Comparison of ENCODE assay signal across 8 mouse cellular contexts in the genomic region with DNA sequence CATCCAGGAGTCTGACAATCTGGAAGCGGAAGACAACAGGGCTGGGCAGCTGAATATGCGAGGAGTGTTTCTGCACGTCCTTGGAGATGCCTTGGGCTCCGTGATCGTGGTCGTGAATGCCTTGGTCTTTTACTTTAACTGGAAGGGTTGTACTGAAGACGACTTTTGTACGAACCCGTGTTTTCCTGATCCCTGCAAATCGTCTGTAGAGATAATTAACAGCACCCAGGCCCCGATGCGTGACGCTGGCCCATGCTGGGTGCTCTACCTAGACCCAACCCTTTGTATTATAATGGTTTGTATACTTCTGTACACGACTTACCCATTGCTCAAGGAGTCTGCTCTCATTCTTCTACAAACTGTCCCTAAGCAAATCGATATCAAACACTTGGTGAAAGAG. TPM values are rescaled to one million over a fixed set of nuclear protein-coding genes. Genes with fewer than 3 reads are reported as not detected.
A peak's percentile ranks its signal among the peaks of the same experiment; 100 is the strongest.
DNase-seq lines count a peak whose midpoint lies in the region; ATAC-seq and TF ChIP-seq lines count a peak whose summit lies in the region.

No protein-coding gene starts in this region.

- 91% methylated on average over 15 of the region's 15 CpGs for WGBS in lung, embryonic 15.5 days
- 86% methylated on average over 15 of the region's 15 CpGs for WGBS in kidney, postnatal 0 days
- 91% methylated on average over 15 of the region's 15 CpGs for WGBS in stomach, embryonic 14.5 days

- H3K4me1 ChIP-seq in lung, embryonic 15.5 days = peaks cover 53% of the 10 kb centered on the region
- H3K4me1 ChIP-seq in kidney, postnatal 0 days (replicated peaks; ENCODE audit: insufficient read depth, low read length) = peaks cover 30% of the 10 kb centered on the region
- peaks cover 43% of the 10 kb centered on the region for H3K4me1 ChIP-seq in stomach, embryonic 14.5 days (ENCODE audit: control insufficient read depth, insufficient read depth, low read length)

- no peak overlapping the region for H3K9ac ChIP-seq in lung, embryonic 15.5 days
- H3K9ac ChIP-seq in kidney, postnatal 0 days (ENCODE audit: low read depth, low read length) = no peak overlapping the region
- H3K9ac ChIP-seq in stomach, embryonic 14.5 days (replicated peaks; ENCODE audit: low read depth, low read length) = no peak overlapping the region

- no peaks in the 10 kb centered on the region for H3K9me3 ChIP-seq in lung, embryonic 15.5 days
- H3K9me3 ChIP-seq in kidney, postnatal 0 days (replicated peaks; ENCODE audit: low read length) = no peaks in the 10 kb centered on the region
- H3K9me3 ChIP-seq in stomach, embryonic 14.5 days (ENCODE audit: control insufficient read depth, low read depth, low read length) = no peaks in the 10 kb centered on the region

- no peak overlapping the region for H3K27ac ChIP-seq in lung, embryonic 15.5 days
- no peak overlapping the region for H3K27ac ChIP-seq in kidney, postnatal 0 days
- H3K27ac ChIP-seq in stomach, embryonic 14.5 days (ENCODE audit: low read length) = no peak overlapping the region

- H3K27me3 ChIP-seq in lung, embryonic 15.5 days = no peaks in the 10 kb centered on the region
- no peaks in the 10 kb centered on the region for H3K27me3 ChIP-seq in kidney, postnatal 0 days (ENCODE audit: insufficient read depth, low read length)
- no peaks in the 10 kb centered on the region for H3K27me3 ChIP-seq in stomach, embryonic 14.5 days (ENCODE audit: control insufficient read depth, insufficient read depth, low read length)

- peaks cover 8% of the 10 kb centered on the region for H3K36me3 ChIP-seq in lung, embryonic 15.5 days
- H3K36me3 ChIP-seq in kidney, postnatal 0 days (ENCODE audit: insufficient read depth, low read length) = peaks cover 14% of the 10 kb centered on the region; the same call in 1 of the 2 replicates
- H3K36me3 ChIP-seq in stomach, embryonic 14.5 days (ENCODE audit: control insufficient read depth, insufficient read depth, low read length) = peaks cover 6% of the 10 kb centered on the region; the same call in 1 of the 2 replicates

- ATAC-seq in lung, embryonic 15.5 days (ENCODE audit: borderline replicate concordance, extremely low read depth, low FRiP score, low TSS enrichment) = no peak
- ATAC-seq in kidney, postnatal 0 days (replicated peaks; ENCODE audit: low FRiP score, low read depth) = no peak
- no peak for ATAC-seq in stomach, embryonic 14.5 days (ENCODE audit: insufficient number of reproducible peaks, insufficient read depth, low FRiP score, low read depth)

- peak; percentile 6 for DNase-seq in cerebellum, adult 11-12 months
- no peak for DNase-seq in cerebellum, postnatal 4 days (ENCODE audit: low spot score in 2 of 2)
- DNase-seq in lung, adult 18-20 months = no peak
- no peak for DNase-seq in kidney, postnatal 0 days (ENCODE audit: low spot score)
- no peak for DNase-seq in ovary, postnatal 10 days (ENCODE audit: low spot score)
- no peak for DNase-seq in urinary bladder, postnatal 10 days (ENCODE audit: low spot score)

- 0 out of 2 replicates have a peak overlapping the region, but pooled peaks have one; percentile 75 for H3K4me3 ChIP-seq in lung, embryonic 15.5 days
- no peak overlapping the region for H3K4me3 ChIP-seq in kidney, postnatal 0 days (replicated peaks; ENCODE audit: low read depth, low read length)
- no peak overlapping the region for H3K4me3 ChIP-seq in stomach, embryonic 14.5 days (ENCODE audit: low read depth, low read length)

- TF ChIP-seq CTCF in kidney, postnatal 0 days (IDR thresholded peaks at IDR 0.05; ENCODE audit: low read depth) = no peak

- peak overlapping the region; percentile 86 for H3K4me2 ChIP-seq in lung, embryonic 15.5 days
- peak overlapping the region; percentile 96 for H3K4me2 ChIP-seq in kidney, postnatal 0 days (ENCODE audit: low read length)
- H3K4me2 ChIP-seq in stomach, embryonic 14.5 days (replicated peaks; ENCODE audit: low read depth, low read length) = peak overlapping the region; percentile 76

RNA-seq across cellular contexts. Expression of gene Slc30a1, which starts 2.3 kb away (rescaled TPM):
- 3.1 and 3.2 TPM in 2 replicates for polyA plus RNA-seq in lung, embryonic 15.5 days (2015; fragmentation: Nextera tagmentation; extraction: Ambion mirVana)
- polyA plus RNA-seq in kidney, postnatal 0 days (2015; fragmentation: Nextera tagmentation; extraction: Ambion mirVana) = 5.6 TPM in 2 replicates
- polyA plus RNA-seq in stomach, embryonic 14.5 days (2014; fragmentation: Nextera tagmentation; extraction: Ambion mirVana) = 1.5 and 1.7 TPM in 2 replicates
